Mouse (Mus musculus): ENCODE results near the gene Acrbp.

Gene Acrbp

GRCm38 (mm10) chr6:125099421-125099971, 50.0 kb downstream of the Acrbp start:
- DNase-seq (ENCODE audit: low spot score): no peak

DNA sequence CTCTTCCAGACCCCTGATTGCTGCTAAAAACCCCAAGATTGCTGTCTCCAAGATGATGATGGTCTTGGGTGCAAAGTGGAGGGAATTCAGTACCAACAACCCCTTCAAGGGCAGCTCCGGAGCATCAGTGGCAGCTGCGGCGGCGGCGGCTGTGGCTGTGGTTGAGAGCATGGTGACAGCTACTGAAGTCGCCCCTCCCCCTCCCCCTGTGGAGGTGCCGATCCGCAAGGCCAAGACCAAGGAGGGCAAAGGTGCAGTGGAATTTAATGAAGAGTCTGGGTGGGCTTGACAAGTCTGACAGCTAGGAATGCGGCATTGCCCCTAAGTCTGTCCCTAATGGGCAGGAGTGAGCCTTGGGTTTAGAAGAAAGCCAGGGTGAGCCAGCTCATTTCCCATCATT, 52.0 kb downstream of the Acrbp start:
- DNase-seq (ENCODE audit: low spot score): no peak

- no peak for DNase-seq (ENCODE audit: low spot score)
Measured at GRCm38 (mm10) chr6:125104223-125104622, 54.7 kb downstream of the Acrbp start.

DNA sequence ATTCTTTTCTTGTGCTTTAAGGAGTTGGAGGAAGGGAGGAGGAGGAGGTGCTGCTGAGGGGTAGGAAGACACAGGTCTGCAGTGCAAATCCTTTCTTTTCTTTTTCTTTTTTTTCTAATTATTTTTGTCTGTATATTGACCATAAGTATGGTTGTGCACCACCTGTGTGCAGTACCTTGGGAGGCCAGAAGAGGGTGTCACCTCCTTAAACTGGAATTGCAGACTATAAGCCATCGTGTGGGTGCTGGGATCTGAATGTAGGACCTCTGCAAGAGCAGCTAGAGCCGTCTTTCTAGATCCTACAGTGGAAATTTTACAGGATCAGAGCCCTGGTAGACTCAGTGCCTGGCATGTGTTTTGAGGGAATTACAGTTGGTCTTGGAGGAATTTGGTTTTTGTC, 58.2 kb downstream of the Acrbp start:
- DNase-seq (ENCODE audit: low spot score): no peak

DNA sequence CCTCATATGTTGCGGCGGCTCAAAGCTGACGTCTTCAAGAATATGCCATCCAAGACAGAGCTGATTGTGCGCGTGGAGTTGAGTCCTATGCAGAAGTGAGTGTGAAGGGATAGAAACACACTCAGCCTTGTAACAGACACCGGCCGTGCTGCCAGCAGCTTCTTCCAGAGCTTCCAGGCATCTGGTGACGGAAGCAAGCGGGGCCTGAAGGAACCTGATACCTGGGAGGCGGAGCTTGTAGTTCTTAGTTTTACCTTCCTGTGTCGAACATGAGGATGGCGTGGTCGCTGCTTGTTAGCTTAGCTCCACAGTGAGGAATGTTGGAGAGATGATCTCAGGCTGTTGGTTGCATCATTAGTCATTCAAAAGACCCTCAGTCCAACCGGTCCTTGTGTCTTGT, 59.9 kb downstream of the Acrbp start:
- DNase-seq (ENCODE audit: low spot score): no peak

DNA sequence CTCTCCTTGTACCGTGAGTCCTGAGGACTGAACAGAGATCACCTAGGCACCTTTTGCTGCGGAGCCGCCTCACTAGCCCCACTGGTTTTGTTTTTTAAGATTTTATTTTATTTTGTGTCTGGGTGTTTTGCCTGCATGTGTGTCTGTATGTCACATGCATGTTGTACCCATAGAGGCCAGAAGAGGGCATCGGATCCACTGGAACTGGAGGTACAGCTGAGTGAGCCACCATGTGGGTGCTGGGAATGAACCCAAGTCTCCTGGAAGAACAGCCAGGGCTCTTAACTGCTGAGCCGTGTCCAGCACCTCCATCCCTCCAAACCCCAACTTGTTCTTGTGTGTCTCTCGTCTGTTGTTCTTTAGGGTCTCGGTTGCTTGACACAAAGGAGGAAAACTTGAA, 61.4 kb downstream of the Acrbp start:
- peak; percentile 73 for DNase-seq (ENCODE audit: low spot score)

- no peak for DNase-seq (ENCODE audit: low spot score)
Measured at GRCm38 (mm10) chr6:125112553-125112952, 63.1 kb downstream of the Acrbp start.

All from embryo, embryonic 10.5 days (tissue).